Mouse (Mus musculus): Measurements from ENCODE around the gene Unk. TPM values are rescaled to one million over a fixed set of nuclear protein-coding genes. Genes with fewer than 3 reads are reported as not detected.
A peak's percentile ranks its signal among the peaks of the same experiment; 100 is the strongest.

The Unk gene
- polyA plus RNA-seq, 1 experiment from 2014 or later, result 34.7 TPM

GRCm38 (mm10) chr11:116023771-116024355, 6.3 kb upstream of the Unk start:
- Histone ChIP-seq H3K36me3 (peaks cover 13% of the 10 kb centered on the region), H3K27ac (peak overlapping the region; percentile 100), H3K4me3 (peak overlapping the region; percentile 85), H3K27me3 (no peaks in the 10 kb centered on the region), H3K9ac (peak overlapping the region; percentile 99), H3K4me2 (peak overlapping the region; percentile 44), H3K9me3 (no peaks in the 10 kb centered on the region), H3K4me1 (no peaks in the 10 kb centered on the region)
- under 1% methylated on average over 53 of the region's 57 CpGs for WGBS
- ATAC-seq (ENCODE audit: insufficient number of reproducible peaks, low FRiP score, low TSS enrichment, low read depth), result peak; percentile 71

GRCm38 (mm10) chr11:116024356-116024808, 5.7 kb upstream of the Unk start:
- Histone ChIP-seq H3K27me3 (no peaks in the 10 kb centered on the region), H3K9ac (peak overlapping the region; percentile 99), H3K4me3 (peak overlapping the region; percentile 85), H3K4me2 (0 out of 2 replicates have a peak overlapping the region, but pooled peaks have one; percentile 44), H3K36me3 (peaks cover 13% of the 10 kb centered on the region), H3K27ac (peak overlapping the region; percentile 100), H3K9me3 (no peaks in the 10 kb centered on the region), H3K4me1 (0 out of 2 replicates have a peak, but pooled peaks cover under 1% of the 10 kb centered on the region)
- peak; percentile 96 for ATAC-seq (ENCODE audit: insufficient number of reproducible peaks, low FRiP score, low TSS enrichment, low read depth)
- WGBS, result under 1% methylated on average over 37 of the region's 37 CpGs

GRCm38 (mm10) chr11:116025056-116025845, 4.9 kb upstream of the Unk start:
- 0 out of 2 replicates have a peak, but pooled peaks cover 4% of the 10 kb centered on the region for H3K4me1 ChIP-seq
- H3K9ac ChIP-seq, result no peak overlapping the region
- H3K4me2 ChIP-seq, result no peak overlapping the region
- no peaks in the 10 kb centered on the region for H3K27me3 ChIP-seq
- peak overlapping the region; percentile 71; the same call in 1 of the 2 replicates for H3K27ac ChIP-seq
- no peak for ATAC-seq (ENCODE audit: insufficient number of reproducible peaks, low FRiP score, low TSS enrichment, low read depth)
- no peaks in the 10 kb centered on the region for H3K9me3 ChIP-seq
- H3K36me3 ChIP-seq, result peaks cover 13% of the 10 kb centered on the region
- 88% methylated on average over 3 of the region's 3 CpGs for WGBS
- H3K4me3 ChIP-seq, result no peak overlapping the region

GRCm38 (mm10) chr11:116027756-116028155, 2.4 kb upstream of the Unk start, which contains the start of gene H3f3b:
Gene H3f3b, minus strand, starts transcription at chr11:116027962.
- no peak for ATAC-seq (ENCODE audit: insufficient number of reproducible peaks, low FRiP score, low TSS enrichment, low read depth)
- no peak within 1 kb of the TSS for H3K27ac ChIP-seq

GRCm38 (mm10) chr11:116028177-116028865, 1.8 kb upstream of the Unk start:
- Histone ChIP-seq H3K27ac (no peak overlapping the region), H3K9ac (no peak overlapping the region), H3K9me3 (no peaks in the 10 kb centered on the region), H3K36me3 (no peaks in the 10 kb centered on the region), H3K4me1 (peaks cover 19% of the 10 kb centered on the region), H3K27me3 (no peaks in the 10 kb centered on the region), H3K4me3 (no peak overlapping the region), H3K4me2 (no peak overlapping the region)
- ATAC-seq (ENCODE audit: insufficient number of reproducible peaks, low FRiP score, low TSS enrichment, low read depth), result no peak
- WGBS, result 84% methylated on average over 9 of the region's 9 CpGs

More at GRCm38 (mm10) chr11:116027756-116028155, 2.4 kb upstream of the Unk start, which contains the start of gene H3f3b:
- H3K9ac ChIP-seq, result no peak within 1 kb of the TSS
- WGBS, result 72% methylated on average over 4 of the region's 4 CpGs
- no peaks in the 10 kb centered on the region for H3K36me3 ChIP-seq
- H3K4me1 ChIP-seq, result peaks cover 18% of the 10 kb centered on the region
- H3K9me3 ChIP-seq, result no peaks in the 10 kb centered on the region
- no peaks in the 10 kb centered on the region for H3K27me3 ChIP-seq
- H3K4me2 ChIP-seq, result no peak within 1 kb of the TSS
- H3K4me3 ChIP-seq, result no peak within 1 kb of the TSS

- WGBS, result 79% methylated on average over 6 of the region's 6 CpGs
- H3K9me3 ChIP-seq, result no peaks in the 10 kb centered on the region
- H3K4me3 ChIP-seq, result peak overlapping the region; percentile 80
- peak overlapping the region; percentile 49 for H3K4me2 ChIP-seq
- ATAC-seq (ENCODE audit: insufficient number of reproducible peaks, low FRiP score, low TSS enrichment, low read depth), result no peak
- no peaks in the 10 kb centered on the region for H3K36me3 ChIP-seq
- peak overlapping the region; percentile 39 for H3K27ac ChIP-seq
- peaks cover 19% of the 10 kb centered on the region for H3K4me1 ChIP-seq
- no peak overlapping the region for H3K9ac ChIP-seq
- no peaks in the 10 kb centered on the region for H3K27me3 ChIP-seq
Measured at GRCm38 (mm10) chr11:116029086-116029865, 846 bp upstream of the Unk start.

GRCm38 (mm10) chr11:116030898-116031845, 1.1 kb downstream of the Unk start:
- H3K36me3 ChIP-seq, result peaks cover 3% of the 10 kb centered on the region; the same call in 1 of the 2 replicates
- 25% methylated on average over 14 of the region's 14 CpGs for WGBS
- peak overlapping the region; percentile 79 for H3K4me2 ChIP-seq
- H3K4me3 ChIP-seq, result peak overlapping the region; percentile 80
- H3K27me3 ChIP-seq, result no peaks in the 10 kb centered on the region
- no peak for ATAC-seq (ENCODE audit: insufficient number of reproducible peaks, low FRiP score, low TSS enrichment, low read depth)
- peak overlapping the region; percentile 89 for H3K9ac ChIP-seq
- H3K4me1 ChIP-seq, result peaks cover 19% of the 10 kb centered on the region
- no peaks in the 10 kb centered on the region for H3K9me3 ChIP-seq
- H3K27ac ChIP-seq, result peak overlapping the region; percentile 100

GRCm38 (mm10) chr11:116034584-116034983, 4.5 kb downstream of the Unk start:
- peaks cover 22% of the 10 kb centered on the region for H3K36me3 ChIP-seq
- H3K9ac ChIP-seq, result no peak overlapping the region
- no peak overlapping the region; the same call in 1 of the 2 replicates for H3K27ac ChIP-seq
- 92% methylated on average over 6 of the region's 6 CpGs for WGBS
- no peak overlapping the region for H3K4me2 ChIP-seq
- no peaks in the 10 kb centered on the region for H3K9me3 ChIP-seq
- ATAC-seq (ENCODE audit: insufficient number of reproducible peaks, low FRiP score, low TSS enrichment, low read depth), result no peak
- H3K4me3 ChIP-seq, result no peak overlapping the region
- H3K27me3 ChIP-seq, result no peaks in the 10 kb centered on the region
- peaks cover 17% of the 10 kb centered on the region for H3K4me1 ChIP-seq

- ATAC-seq (ENCODE audit: insufficient number of reproducible peaks, low FRiP score, low TSS enrichment, low read depth), result no peak
- no peaks in the 10 kb centered on the region for H3K27me3 ChIP-seq
- no peaks in the 10 kb centered on the region for H3K9me3 ChIP-seq
- H3K4me2 ChIP-seq, result no peak overlapping the region
- no peak overlapping the region for H3K9ac ChIP-seq
- peaks cover 8% of the 10 kb centered on the region for H3K4me1 ChIP-seq
- no peak overlapping the region for H3K27ac ChIP-seq
- H3K4me3 ChIP-seq, result no peak overlapping the region
- peaks cover 36% of the 10 kb centered on the region for H3K36me3 ChIP-seq
- WGBS, result 72% methylated on average over 3 of the region's 3 CpGs
Measured at GRCm38 (mm10) chr11:116036671-116037070, 6.5 kb downstream of the Unk start.

- WGBS, result 92% methylated on average over 9 of the region's 9 CpGs
Measured at GRCm38 (mm10) chr11:116037826-116038225, 7.7 kb downstream of the Unk start.

More at GRCm38 (mm10) chr11:116037826-116038225, 7.7 kb downstream of the Unk start:
- ATAC-seq (ENCODE audit: insufficient number of reproducible peaks, low FRiP score, low TSS enrichment, low read depth), result no peak
- Histone ChIP-seq H3K36me3 (peaks cover 45% of the 10 kb centered on the region), H3K4me1 (peaks cover under 1% of the 10 kb centered on the region; the same call in 1 of the 2 replicates), H3K27me3 (no peaks in the 10 kb centered on the region), H3K9ac (no peak overlapping the region), H3K27ac (no peak overlapping the region), H3K4me3 (no peak overlapping the region), H3K9me3 (no peaks in the 10 kb centered on the region), H3K4me2 (no peak overlapping the region)
